Mouse (Mus musculus) left cerebral cortex, adult 2 months (tissue): Measurements from ENCODE around the gene Yy1. TPM values are rescaled to one million over a fixed set of nuclear protein-coding genes. Genes with fewer than 3 reads are reported as not detected.
A peak's percentile ranks its signal among the peaks of the same experiment; 100 is the strongest.
"Not testable (repeated sequence)": the region's sequence is repeated elsewhere in the genome, so short reads cannot be mapped to it uniquely, and the experiment has no call there.

Experiments
- DNase-seq, 2 experiments: peaks; one replicate each; pipeline ENCODE4 v3.0.0; 2021 to 2022; ENCODE audit warnings: low spot score in 2 of 2, mixed read lengths in 1 of 2; ENCODE audit errors: extremely low spot score in 1 of 2
- H3K27ac ChIP-seq: fragments of 200-600 bp; 2 replicates; pipeline ENCODE4 v1.8.1; 2022
- H3K4me3 ChIP-seq: fragments of 200-600 bp; 2 replicates; pipeline ENCODE4 v1.8.1; 2022
- CTCF ChIP-seq: fragments of 200-600 bp; IDR thresholded peaks from 2 replicates; pipeline ENCODE4 v1.8.1; 2022; ENCODE audit warnings: antibody characterized with exemption, mild to moderate bottlenecking, moderate library complexity
- intact Hi-C: fragments of 180-260 bp; cut with DNase I; formaldehyde crosslinking; loops from one replicate; pipeline ENCODE4 v1.15.1; 2025
- total RNA-seq, 2 experiments: library from RNA; stranded (reverse); gene quantifications; 2 replicates each; pipeline ENCODE4 v1.2.3; 2021

Yy1 gene
- total RNA-seq, 2 experiments from 2014 or later: 51.1 to 51.9 TPM

DNA sequence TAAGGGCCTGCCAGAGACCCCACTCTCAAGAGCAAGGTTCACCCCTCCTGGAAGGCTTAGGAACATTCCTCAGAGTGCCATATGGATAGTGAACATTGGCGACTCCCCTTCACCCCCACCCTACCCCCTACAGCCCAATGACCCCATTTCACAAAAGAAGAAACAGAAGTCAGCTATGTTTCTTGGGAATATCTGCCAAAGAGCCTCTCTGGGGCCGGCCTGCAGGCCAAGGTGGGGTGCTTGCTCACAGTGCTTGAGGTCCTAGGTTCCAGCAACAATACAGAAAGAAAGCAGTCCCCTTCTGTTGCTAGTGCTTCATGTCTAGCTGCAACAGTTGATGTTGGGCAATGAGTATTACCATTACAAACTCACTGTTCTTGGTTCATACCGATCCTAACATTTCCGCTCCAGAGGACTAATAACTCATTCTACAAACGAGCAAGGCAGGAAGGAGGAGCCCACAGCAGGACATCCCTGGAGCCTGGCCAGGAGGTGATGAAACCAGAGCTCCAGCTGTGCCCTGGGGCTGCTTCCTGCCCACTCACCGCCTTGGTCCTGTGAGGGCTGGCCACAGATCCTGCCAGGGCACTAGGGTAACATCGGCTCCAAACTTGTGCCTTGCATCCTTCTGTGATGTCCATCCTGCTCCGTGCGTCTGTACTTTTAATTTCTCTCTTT, 39.3 kb downstream of the Yy1 start:
- H3K4me3 ChIP-seq: no peak overlapping the region

DNA sequence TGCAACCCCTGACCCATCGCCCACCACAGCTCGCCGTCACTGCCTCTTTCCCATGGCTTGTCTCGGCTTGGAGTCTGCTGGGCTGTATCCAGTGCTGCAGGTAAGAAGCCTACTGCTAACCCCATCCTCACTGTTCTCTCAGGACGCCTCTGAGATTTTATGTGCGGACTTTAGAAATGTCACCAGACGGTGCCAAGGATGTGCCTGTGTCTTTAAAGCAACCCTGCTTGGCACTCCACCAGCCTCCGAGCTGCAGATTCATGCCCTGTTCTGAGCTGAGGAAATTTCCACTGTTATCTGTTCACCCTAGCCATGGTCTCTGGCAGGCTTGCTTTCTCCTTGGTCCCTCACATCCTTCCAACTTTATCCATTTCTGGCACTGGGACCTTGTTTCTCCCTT, 40.1 kb downstream of the Yy1 start:
- no peak for DNase-seq

More for the DNA sequence above, 39.3 kb downstream of the Yy1 start:
- DNase-seq: peak in 1 of 2 experiments; percentile 42
- intact Hi-C loops: no loop called here
- peak overlapping the region; percentile 36; the same call in 1 of the 2 replicates for H3K27ac ChIP-seq
- no peak for TF ChIP-seq CTCF

DNA sequence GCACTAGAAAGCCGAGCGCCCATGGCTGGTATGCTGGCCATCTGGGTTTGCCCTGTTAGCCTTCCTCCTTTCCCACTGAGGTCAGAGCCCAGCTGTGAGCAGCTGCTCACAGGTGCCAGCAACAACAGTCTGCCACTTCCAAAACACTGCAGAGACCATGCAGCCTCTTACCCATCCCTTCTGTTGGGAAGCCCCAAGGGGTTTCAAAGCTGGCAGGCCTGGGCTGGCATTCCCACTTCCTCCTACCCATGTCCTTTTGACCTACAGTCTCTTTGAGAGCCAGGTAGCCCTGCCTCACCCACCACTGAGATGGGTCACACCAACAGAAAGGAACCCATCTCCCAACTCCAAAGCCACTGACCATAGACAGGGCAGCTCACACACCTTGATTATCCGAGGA, 40.6 kb downstream of the Yy1 start:
- no peak for DNase-seq
- TF ChIP-seq CTCF: no peak
- H3K27ac ChIP-seq: peak overlapping the region; percentile 61; the same call in 1 of the 2 replicates
- intact Hi-C loops: loop anchor here (1.0 kb wide), 1 partner anchor 21 kb away; no protein-coding TSS in a partner anchor
- H3K4me3 ChIP-seq: no peak overlapping the region

More for the DNA sequence above, 40.1 kb downstream of the Yy1 start:
- intact Hi-C loops: loop anchor here (1.0 kb wide), 1 partner anchor 21 kb away; no protein-coding TSS in a partner anchor
- TF ChIP-seq CTCF: no peak
- Histone ChIP-seq H3K27ac (peak overlapping the region; percentile 61; the same call in 1 of the 2 replicates), H3K4me3 (0 out of 2 replicates have a peak overlapping the region, but pooled peaks have one; percentile 1)

DNA sequence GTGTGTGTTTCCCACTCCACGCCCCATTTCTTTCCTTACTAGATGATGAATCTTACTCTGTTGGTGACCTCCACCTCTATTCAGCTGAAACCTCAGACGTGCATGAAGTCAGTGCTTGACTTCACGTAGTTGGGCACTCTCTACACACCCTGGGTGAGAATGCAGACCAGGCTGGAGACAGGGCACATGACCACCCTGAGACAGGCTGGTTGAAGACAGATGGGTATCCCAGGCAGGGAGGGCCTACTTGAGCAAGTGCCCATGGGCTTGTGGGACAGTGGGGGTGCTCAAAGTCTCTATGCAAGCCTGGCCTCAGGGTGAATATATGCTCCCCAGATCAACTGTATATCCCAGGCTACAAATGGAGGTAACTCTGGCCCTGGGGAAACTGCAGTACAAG, 41.6 kb downstream of the Yy1 start:
- TF ChIP-seq CTCF: no peak
- Histone ChIP-seq H3K4me3 (peak overlapping the region; percentile 93; the same call in 1 of the 2 replicates), H3K27ac (no peak overlapping the region)
- no peak for DNase-seq
- intact Hi-C loops: loop anchor here (2.0 kb wide), 1 partner anchor 40 kb away; no protein-coding TSS in a partner anchor

DNA sequence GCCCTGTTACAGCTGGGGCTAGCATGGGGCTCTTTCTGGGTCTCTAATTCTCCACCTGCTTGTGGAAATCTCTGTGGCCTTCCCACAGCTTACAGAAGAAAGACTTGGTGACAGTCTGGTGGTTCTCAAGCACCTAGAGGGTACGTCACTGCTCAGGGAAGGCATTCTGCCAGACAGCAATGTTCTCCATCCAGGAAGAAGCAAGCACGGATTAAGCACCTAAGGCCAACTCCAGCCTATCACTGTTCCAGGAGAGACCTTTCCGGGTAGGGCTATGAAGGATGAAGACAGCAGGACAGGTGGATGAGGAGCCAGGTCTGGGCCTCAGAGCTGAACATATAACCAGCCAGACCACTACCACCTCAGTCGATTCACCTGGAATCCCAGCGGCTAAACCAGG, 42.0 kb downstream of the Yy1 start:
- peak overlapping the region; percentile 93 for H3K4me3 ChIP-seq
- intact Hi-C loops: loop anchor here (2.0 kb wide), 1 partner anchor 40 kb away; no protein-coding TSS in a partner anchor
- peak overlapping the region; percentile 84; the same call in 1 of the 2 replicates for H3K27ac ChIP-seq
- TF ChIP-seq CTCF: no peak
- no peak for DNase-seq

DNA sequence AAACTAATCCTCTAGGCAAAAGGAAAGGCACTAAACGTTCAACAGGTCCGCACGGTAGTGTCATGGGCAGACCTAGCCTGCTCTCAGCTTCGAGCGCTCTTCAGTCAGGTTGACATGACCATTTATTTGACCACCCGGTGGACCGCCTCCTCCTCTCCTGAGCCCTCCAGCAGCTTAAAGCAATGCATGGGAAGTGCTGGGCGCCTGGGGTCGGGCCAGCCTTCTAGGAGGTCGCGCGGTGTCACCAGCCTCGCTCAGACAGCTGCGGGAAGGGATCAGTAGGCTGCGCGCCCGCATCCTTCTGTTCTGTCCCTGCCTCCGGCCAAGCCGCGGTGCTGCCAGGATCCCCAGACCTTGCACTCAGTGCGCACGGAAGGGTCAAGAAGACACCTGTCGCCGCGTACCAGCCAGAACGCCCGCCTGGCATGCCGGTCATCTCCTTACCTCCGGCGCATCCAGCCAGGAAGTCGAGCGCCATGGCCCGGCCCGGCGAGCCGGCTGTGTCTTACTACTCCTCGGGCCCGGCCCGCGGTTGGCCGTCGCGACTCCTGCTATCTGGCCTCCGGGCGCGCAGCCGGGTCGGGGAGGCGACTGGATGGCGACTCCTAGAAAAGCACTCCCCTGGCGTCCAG, 42.6 kb downstream of the Yy1 start:
- intact Hi-C loops: loop anchor here (2.0 kb wide), 1 partner anchor 41 kb away; no protein-coding TSS in a partner anchor
- H3K27ac ChIP-seq: peak overlapping the region; percentile 84
- peak in 1 of 2 experiments; percentile 34 for DNase-seq
- TF ChIP-seq CTCF: no peak
- peak overlapping the region; percentile 93 for H3K4me3 ChIP-seq

DNA sequence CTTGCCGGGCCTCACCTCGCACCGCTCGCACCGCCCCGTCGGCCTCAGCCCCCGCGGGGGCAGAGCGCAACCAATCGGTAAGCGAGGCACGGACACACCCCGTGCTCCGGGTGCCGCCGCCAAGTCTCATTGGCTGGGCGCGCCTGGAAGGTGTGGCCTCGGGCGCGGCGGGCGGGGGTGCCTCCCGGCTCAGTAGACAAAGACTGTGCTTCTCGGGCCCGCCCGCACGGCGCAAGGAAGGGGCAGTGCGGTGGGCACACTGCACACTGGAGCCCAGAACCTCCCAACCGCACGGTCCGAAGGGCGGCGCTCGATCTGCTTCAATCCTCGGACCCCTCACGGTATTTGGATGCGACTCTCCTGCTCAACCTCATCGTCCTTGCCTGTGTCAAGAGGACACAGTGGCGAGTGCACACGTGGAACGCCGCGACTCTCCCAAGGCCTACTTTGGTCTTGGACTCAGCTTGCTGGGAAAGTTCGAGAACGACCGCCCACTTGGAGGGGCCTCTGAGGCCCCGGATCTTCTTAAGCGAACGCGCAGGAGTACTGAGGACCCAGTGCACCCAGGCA, 43.2 kb downstream of the Yy1 start, which contains the start of the genes Slc25a29 and Slc25a47:
Gene Slc25a29 (minus strand): TSS at position 44 of the 570 bp plus-strand sequence.
Gene Slc25a47 (plus strand): TSS at position 207 of the 570 bp plus-strand sequence.
- H3K4me3 ChIP-seq: peak within 1 kb of the TSS; percentile 93
- no peak; the same call in none of the 2 replicates for TF ChIP-seq CTCF
- peak; percentile 97 for DNase-seq
- intact Hi-C loops: loop anchor here (2.0 kb wide), 1 partner anchor 41 kb away; no protein-coding TSS in a partner anchor
- peak within 1 kb of the TSS; percentile 84 for H3K27ac ChIP-seq

DNA sequence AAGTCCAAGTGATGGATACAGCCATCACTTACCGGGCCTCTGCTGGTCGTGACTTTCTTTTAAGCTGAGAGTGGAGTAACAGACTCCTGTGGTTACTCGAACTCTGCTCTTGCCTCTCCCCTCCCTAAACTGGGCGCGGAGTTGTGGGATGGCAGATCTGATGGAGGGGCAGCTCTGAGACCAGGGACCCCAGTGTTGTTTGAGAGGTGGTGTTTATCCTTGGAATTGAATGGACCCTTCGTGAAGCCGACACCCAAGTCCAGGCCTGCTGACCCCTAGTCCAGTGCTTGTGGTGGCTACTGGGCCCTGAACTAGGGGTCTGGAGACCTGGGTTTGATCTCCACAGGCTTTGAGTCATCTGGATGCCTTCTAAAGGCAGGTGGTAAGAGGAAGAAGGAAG, 43.9 kb downstream of the Yy1 start:
- no peak for DNase-seq
- Histone ChIP-seq H3K4me3 (peak overlapping the region; percentile 93), H3K27ac (peak overlapping the region; percentile 83)
- intact Hi-C loops: no loop called here
- no peak for TF ChIP-seq CTCF

DNA sequence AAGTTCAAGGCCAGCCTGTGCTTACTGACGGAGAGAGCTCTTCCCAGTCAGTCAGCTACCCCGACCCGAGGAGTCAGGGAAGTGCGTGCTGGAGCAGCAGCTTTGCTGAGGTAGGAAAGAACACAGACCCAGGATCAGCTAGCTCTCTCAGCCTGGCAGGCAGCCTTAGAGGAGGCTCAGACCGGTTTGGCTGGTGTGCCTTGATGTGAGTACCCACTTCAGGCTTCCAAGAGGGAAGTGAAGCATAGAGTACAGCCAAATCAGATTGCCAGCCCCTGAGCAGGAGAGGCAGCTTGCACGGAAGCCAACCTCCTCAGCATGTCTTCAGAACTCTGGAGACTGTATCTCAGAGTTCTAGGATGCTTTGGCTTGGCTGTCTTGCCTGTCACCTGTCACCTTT, 48.4 kb downstream of the Yy1 start:
- TF ChIP-seq CTCF: no peak
- no peak overlapping the region for H3K27ac ChIP-seq
- no peak for DNase-seq
- no peak overlapping the region for H3K4me3 ChIP-seq
- intact Hi-C loops: no loop called here

DNA sequence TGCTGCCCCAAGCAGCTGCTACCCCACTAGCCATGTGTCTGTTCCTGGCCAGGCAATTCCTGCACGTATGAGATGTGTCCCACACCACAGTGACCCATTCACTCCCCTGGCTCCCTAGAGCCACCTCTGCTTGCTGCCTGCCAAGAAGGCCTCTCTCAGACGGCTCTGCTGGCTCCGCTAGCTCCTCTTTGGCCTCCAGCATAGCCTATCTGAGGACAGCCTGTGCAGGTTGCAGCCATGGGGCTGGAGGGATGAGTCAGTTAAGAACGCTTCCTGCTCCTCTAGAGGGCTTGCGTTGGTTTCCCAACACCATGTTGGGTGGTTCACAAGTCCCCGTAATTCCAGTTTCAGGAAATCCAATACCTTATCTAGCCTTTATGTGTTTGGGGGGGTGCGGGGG, 49.9 kb downstream of the Yy1 start:
- TF ChIP-seq CTCF: no peak
- intact Hi-C loops: no loop called here
- H3K4me3 ChIP-seq: no peak overlapping the region
- no peak for DNase-seq
- H3K27ac ChIP-seq: no peak overlapping the region

DNA sequence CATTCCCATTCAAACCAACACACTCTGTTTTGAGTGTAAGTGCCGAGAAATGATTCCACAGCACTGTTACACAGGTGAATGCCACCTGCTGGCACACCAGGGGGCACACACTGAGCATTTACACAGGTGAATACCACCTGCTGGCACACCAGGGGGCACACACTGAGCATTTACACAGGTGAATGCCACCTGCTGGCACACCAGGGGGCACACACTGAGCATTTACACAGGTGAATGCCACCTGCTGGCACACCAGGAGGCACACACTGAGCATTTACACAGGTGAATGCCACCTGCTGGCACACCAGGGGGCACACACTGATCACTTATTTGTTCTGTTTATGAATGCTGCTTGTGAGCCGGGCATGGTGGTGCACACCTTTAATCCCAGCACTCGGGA, 55.3 kb downstream of the Yy1 start:
- H3K4me3 ChIP-seq, DNase-seq, intact Hi-C loops, H3K27ac ChIP-seq: not testable (repeated sequence)
